Mouse (Mus musculus): ENCODE data around the gene Nle1.
"Not testable (repeated sequence)": the region's sequence is repeated elsewhere in the genome, so short reads cannot be mapped to it uniquely, and the experiment has no call there.

Nle1 gene

DNA sequence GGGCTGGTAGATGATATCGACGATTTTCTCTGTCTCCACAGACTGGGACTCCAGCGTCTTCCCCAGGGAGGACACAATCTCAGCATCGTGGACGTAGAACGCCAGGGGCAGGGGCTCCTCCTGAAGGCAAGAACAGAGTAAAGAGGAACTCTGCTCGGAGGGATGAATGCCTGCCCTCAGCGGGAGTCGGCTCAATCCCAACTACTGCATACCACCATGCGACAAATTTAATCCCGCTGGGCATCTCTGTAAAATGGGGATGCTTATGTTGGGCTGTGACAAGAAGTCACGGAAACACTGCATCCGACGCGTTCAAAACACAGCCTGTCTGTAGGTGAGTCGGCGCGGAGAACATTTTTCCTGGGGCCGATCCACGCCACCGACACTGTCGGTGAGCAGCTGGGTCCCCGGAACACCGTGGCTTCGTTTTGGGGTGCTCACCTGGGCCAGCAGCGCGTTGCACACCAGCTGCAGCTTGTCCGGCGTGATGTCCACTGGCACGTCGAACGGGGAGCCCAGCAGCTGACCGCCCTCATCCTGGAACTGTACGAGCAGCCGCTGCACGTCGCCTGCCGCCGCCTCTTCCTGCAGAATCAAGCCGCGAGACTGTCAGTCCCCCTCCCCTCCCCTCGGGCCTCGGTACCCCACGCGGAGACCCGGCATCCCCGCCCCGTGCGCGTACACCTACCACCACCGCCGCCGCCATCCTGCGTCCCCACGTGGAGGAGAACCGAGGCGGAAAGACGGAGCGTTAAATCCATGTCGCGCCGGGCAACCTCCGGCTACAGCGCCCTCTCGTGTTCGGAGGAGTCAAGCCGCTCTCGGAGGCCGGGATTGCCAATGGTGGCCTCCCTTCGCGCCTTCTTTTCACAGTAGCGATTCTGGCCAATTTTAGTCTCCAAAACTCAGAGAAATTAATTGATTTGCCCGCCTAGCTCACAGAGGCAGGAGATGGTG lies at the start of gene Nle1:
Gene Nle1, minus strand, starts transcription at position 761 of the 957 bp plus-strand sequence.
- peak; percentile 73 for DNase-seq (ENCODE audit: low read depth, low spot score)

DNA sequence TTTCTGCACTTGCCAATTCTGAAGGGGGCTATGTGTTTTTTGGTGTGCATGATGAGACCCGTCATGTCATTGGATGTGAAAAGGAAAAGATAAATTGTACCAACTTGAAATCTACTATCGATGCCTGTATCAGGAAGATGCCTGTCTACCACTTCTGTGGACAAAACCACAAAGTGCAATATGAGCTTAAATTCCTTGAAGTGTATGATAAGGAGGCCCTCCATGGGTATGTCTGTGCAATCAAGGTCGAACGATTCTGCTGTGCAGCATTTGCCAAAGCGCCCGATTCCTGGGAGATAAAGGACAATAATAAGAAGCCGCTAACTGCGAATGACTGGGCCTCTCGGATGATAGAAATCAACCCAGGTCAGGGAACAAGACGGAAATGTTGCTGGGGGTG lies 48.7 kb upstream of the Nle1 start:
- no peak for DNase-seq (ENCODE audit: low read depth, low spot score)

DNA sequence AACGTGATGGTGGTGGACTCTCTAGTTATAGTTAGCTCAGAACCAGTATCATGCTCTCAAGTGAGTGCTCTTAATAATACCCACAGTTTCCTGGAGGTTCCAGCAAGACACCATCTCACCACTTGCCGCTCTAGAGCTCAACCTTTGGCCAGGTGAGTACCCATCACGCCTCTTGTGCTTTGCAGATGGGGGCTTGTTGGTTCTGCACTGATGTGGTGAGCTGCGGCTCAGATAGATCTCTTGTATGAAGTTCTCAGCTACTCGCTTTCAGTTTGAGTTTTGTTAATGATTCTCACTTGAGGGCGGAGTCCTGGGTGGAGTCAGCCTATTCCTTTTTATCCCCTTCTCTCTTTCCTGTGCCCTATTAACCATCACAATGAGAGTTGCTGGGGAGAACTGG lies 46.4 kb upstream of the Nle1 start:
- DNase-seq (ENCODE audit: low read depth, low spot score), result no peak

DNA sequence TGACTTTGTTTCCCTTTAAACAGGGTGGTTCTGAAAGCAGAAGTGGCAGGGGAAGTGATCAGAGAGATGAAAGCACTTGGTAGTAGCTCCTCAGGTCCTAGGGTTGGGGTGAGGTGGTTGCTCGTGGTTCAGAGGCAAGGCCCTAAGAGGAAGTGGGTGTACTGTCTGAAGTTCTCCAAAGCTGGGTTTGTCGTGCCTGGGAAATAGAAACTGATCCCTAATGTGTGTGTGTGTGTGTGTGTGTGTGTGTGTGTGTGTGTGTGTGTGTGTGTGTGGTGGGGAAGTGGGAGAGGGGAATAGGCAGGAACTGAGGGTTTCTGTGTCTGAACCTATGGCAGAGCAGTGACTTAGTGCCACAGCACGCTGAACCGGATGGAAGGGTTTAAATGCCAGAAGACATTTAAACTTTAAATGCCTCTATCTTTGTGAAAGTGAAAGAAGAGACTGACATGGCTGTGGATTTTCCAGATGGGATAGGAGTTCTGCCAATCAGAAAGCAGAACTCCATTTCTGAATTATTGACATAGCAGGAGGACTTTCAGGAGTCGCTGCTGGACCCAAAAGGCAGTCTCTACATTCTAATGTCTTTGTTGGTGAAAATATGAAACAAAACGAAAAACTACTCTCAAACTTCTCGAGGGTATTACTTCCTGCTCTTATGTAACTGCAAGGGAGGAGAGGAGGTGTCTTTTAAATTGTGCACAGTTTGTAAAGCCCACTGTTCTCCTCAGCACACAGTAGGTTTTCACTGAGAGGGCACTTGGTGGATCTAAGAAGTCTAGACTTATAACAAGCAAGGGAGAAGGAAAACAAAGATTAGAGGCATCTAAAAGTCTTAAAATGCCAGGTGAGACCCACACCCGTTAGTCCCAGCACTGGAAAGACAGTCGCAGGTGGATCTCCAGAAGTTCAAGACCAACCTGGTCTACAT lies 44.7 kb upstream of the Nle1 start:
- DNase-seq (ENCODE audit: low read depth, low spot score), result no peak

DNA sequence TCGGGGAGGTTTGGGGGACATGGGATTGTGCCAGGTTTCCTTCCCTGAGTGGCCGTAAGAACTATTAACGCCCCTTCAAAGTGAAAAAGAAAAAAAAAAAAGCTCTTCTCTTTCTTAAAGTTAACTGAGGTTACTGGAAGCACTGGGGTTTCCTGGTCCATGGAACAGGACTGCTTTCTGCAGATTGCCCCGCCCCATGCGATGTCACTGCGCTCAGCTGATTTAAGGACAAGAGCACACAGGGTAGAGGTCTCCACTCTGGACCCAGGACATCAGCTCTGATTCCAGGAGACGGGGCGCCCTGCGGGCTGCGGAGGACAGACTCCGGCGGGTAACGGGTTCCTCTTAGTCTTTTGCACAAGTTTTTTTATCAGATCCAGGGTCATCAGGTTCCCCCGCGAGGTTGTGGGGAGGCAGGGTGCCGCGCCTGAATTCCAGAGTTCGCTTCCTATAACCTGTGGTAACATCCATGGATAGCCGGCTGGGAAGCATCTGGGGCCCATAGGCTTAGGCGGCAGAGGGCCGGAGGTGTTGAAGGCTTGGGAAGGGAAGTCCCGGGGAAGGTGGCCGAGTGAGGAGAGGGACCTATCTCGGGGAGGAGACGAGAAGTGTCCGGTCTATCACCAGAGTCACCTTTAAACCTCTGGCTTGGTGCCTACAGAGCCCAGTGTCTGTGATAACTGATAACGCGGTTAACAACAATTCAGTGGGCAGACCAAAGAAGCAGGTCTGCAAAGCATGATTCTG lies 43.8 kb upstream of the Nle1 start:
- no peak for DNase-seq (ENCODE audit: low read depth, low spot score)

DNA sequence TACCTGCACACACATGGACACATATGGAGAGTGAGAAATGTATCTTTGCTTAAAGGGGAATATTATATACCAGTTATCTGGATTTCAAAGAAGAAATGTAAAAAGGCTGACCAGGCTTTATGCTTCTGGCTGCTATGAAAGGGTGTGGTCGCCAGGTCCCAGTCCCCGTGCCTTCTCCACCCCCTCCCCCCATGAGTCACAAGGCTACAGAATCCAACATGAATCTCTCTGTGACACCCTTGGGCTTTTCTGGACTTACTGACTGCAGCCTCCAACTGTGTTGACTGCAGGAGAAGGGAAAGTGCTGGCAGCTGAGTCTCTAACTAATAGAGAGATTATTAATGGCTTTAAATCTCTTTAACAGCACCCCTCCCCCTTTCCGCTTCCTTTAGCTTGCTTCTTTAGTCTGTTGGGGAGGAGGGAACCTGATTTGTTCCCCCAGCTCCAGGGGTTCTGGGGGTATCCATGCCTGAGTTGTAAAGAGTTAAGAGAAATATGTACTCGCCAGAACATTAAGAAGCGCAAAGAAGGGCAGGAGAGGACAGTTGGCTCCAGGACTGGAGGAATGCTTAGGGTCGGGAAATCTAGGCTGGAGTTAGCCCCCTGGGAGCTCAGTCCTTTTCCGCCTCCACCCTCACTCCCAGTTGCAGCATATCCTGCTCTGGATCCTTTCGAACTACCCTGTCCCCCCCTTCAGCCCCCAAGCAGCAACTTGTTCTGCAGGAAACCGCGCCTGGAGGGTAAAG lies 42.7 kb upstream of the Nle1 start, which contains the start of gene Slfn5:
Gene Slfn5, plus strand, starts transcription at position 614 of the 746 bp plus-strand sequence.
- DNase-seq (ENCODE audit: low read depth, low spot score), result no peak

DNA sequence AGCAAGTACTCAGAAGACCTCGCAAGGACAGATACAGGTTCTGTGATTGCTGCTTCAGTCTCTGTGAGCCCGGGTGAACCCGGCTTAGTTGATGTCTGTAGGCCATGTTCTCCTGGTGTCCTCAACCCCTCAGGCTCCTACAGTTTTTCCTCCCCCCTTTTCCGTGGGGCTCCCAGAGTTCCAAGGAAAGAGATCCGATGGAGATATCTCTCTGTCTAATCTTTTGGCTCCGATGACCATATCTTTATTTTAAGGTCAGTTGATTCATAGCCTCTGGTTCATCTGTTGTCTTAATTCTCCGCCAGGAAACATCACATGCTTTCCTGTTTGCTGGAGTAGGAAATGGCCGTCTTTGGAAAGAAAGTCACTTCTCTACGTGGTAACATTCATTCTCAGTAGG lies 40.8 kb upstream of the Nle1 start:
- no peak for DNase-seq (ENCODE audit: low read depth, low spot score)

DNA sequence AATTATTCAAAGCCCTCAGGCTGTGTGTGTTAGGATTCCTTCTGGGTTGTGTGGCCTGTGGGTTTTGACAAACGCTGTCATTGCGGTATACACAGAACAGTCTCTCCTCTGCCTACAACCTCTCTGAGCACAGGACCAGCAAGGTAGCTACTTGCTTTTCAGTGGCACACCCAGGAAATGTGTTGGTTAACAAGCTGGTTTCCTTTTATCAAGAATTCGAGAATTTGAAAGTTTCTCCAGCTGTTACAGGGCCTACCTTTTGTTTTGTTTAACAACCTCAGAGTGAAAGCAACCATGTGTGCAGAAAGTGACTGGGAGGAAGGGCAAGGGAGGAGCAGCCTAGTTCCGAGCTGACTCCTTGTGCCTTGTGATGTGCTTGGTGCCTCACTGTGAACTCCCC lies 39.2 kb upstream of the Nle1 start:
- no peak for DNase-seq (ENCODE audit: low read depth, low spot score)

DNA sequence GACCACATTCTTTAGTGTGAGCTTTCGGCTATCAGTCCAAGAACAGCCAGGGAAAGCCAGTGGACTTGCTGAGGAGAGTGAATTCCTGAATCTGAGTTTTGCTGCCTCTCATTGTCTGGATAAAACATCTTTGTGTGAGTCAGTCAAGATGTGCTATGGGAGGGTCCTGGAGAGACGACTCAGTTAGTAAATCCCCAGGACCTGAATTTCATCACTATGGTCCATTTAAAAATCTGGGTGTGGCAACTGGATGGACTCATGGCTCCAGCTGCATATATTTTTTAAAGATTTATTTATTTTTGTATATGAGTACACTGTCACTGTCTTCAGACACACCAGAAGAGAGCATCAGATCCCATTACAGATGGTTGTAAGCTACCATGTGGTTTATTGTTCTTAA lies 37.4 kb upstream of the Nle1 start:
- no peak for DNase-seq (ENCODE audit: low read depth, low spot score)

DNA sequence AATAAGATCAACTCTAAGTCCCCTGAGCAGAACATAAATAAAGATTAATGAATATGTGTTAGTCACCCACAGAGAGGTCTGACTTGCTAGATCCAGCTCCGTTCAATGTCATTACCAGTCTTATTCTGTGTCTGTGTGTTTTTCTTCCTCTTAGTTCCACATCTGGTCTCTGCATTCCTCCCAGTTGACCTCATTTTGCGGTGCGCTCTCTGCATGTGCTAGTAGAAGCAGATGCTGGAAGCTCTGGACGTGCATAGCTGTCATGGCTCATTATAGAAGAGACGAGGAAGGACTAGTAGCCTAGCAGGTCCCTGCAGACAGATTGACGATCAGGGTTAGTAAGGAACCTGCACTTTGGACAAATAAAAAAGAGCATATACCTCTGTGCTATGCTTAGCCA lies 35.1 kb upstream of the Nle1 start:
- DNase-seq (ENCODE audit: low read depth, low spot score), result no peak

DNA sequence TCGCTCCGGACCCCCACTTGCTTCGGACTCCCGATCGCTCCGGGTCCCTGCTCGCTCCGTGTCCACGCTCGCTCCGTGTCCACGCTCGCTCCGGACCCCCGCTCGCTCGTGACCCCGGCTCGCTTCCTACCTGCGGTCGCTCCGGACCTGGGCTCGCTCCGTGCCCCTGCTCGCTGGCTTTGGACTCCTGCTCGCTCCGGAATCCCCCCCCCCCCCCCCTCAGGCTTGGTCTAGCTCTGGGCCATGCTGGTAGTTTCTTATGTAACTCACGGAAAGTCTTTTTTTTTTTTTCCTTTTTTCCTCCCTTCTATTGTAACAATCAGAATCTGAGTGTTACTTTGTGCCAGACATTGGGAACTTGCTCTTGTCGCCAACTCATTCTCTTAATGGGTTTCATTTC lies 25.0 kb upstream of the Nle1 start:
- DNase-seq (ENCODE audit: low read depth, low spot score), result no peak

DNA sequence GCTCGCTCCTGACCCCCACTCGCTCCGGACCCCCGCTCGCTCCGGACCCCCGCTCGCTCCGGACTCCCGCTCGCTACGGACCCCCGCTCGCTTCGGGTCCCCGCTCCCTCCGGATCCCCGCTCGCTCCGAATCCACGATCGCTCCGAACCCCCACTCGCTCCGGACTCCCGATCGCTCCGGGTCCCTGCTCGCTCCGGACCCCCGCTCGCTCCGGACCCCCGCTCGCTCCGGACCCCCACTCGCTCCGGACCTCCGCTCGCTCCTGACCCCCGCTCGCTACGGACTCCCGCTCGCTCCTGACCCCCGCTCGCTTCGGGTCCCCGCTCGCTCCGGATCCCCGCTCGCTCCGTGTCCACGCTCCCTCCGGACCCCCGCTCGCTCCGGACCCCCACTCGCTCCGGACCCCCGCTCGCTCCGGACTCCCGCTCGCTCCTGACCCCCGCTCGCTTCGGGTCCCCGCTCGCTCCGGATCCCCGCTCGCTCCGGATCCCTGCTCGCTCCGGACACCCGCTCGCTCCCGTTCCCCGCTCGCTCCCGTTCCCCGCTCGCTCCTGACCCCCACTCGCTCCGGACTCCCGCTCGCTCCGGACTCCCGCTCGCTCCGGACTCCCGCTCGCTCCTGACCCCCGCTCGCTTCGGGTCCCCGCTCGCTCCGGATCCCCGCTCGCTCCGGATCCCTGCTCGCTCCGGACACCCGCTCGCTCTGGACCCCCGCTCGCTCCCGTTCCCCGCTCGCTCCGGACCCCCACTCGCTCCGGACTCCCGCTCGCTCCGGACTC lies 23.6 kb upstream of the Nle1 start:
- DNase-seq (ENCODE audit: low read depth, low spot score), result not testable (repeated sequence)

DNA sequence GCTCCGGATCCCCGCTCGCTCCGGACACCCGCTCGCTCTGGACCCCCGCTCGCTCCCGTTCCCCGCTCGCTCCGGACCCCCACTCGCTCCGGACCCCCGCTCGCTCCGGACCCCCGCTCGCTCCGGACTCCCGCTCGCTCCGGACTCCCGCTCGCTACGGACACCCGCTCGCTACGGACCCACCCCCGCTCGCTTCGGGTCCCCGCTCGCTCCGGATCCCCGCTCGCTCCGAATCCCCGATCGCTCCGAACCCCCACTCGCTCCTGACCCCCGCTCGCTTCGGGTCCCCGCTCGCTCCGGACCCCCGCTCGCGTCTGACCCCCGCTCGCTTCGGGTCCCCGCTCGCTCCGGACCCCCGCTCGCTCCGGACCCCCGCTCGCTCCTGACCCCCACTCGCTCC lies 22.9 kb upstream of the Nle1 start:
- DNase-seq (ENCODE audit: low read depth, low spot score), result not testable (repeated sequence)

DNA sequence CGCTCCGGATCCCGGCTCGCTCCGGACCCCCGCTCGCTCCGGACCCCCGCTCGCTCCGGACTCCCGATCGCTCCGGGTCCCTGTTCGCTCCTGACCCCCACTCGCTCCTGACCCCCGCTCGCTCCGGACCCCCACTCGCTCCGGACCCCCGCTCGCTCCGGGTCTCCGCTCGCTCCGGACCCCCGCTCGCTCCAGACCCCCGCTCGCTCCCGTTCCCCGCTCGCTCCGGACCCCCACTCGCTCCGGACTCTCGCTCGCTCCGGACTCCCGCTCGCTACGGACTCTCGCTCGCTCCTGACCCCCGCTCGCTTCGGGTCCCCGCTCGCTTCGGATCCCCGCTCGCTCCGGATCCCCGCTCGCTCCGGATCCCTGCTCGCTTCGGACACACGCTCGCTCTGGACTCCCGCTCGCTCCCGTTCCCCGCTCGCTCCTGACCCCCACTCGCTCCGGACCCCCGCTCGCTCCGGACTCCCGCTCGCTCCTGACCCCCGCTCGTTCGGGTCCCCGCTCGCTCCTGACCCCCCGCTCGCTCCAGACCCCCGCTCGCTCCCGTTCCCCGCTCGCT lies 22.3 kb upstream of the Nle1 start:
- DNase-seq (ENCODE audit: low read depth, low spot score), result not testable (repeated sequence)

DNA sequence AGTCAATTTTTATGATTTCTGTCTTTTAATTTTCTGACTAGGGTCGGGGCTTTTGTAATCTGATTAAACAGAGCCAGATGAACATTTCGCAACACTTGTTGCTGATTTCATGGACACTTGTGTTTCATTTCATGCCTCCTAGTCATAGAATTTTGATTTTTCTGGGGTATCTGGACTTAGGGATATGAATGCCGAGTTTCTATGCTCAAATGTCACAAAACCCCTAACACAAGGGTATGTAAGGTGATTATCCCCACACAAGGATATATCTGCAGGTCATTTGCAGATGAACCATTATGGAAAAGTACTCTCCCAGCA lies 21.4 kb upstream of the Nle1 start:
- DNase-seq (ENCODE audit: low read depth, low spot score), result no peak

DNA sequence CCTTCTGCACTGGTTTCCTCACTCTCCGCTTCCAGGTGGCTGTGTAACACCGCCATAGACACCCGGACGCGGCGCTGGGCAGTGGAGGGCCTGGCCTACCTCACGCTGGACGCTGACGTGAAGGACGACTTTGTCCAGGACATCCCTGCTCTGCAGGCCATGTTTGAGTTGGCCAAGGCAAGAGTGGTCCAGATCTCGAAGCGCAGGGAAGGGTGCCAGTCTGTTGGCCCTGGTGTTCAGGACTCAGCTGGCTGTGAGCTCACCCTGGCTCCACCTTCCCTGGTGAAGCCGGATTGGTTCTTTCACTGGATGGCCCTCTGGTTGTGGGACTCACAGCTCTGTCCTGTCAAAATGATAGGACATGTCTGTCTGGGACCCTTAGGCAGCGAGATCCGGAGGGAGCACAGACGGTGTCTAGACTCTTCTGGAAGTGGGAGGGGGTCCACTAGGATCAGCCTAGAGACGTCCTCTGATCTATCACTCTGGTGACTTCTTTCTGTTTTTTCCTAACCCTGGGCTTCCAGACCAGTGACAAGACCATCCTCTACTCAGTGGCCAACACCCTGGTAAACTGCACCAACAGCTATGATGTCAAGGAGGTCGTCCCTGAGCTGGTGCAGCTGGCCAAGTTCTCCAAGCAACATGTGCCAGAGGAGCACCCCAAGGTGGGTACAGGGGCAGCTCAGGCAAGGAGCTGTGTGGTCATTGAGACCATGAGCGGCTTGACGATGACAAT lies 20.9 kb upstream of the Nle1 start:
- no peak for DNase-seq (ENCODE audit: low read depth, low spot score)

DNA sequence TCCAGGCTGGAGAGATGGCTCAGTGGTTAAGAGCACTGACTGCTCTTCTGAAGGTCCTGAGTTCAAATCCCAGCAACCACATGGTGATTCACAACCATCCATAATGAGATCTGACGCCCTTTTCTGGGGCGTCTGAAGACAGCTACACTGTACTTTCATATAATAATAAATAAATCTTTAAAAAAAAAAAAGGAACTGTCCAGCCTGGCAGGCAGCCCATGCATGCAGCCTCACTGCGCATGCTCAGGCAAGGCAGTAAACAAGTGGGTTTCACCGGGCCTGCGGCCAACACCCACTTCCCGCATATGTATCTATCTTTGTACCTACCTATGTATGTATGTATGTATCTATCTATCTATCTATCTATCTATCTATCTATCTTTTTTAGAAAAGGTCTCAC lies 15.7 kb upstream of the Nle1 start:
- not testable (repeated sequence) for DNase-seq (ENCODE audit: low read depth, low spot score)

DNA sequence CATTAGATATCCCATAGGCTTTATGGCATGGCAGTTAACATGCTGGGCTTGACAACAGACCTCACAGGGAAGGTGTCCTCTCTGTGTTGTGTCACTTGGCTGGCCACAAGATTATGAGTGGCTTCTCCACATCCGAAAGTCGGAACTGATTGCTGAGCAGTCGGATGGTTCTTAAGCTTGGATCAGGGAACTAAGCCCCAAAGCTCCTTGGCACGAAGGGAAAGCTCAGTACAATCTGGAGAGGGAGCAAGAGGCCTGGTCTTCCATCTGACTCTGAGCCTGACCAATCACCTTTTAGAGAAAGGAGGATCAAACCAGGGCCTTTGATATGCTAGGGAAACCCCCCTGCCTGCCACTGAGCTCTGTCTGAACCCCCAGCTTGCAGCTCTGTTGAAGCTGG lies 13.5 kb upstream of the Nle1 start:
- DNase-seq (ENCODE audit: low read depth, low spot score), result no peak

DNA sequence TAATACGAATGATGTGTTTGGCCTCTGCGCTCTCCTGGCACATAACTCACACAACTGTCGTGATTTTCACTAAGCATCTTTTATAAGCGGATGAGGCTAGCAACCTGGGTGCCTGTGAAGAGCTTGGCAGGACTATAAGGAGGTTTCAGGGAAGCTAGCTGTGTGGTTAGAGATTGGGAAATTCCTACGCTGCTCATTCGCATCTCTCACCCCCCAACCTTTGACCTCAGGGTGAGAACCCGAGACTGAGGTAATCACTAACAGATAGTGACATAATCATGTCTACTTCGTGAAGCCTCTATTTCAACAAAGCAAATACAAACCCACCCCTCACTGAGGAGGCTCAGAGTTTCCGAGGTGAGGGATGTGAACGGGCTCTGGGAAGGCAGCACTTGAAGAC lies 12.6 kb upstream of the Nle1 start:
- DNase-seq (ENCODE audit: low read depth, low spot score), result no peak
